Mouse (Mus musculus): Measurements from ENCODE around the gene Adam12. TPM values are rescaled to one million over a fixed set of nuclear protein-coding genes. Genes with fewer than 3 reads are reported as not detected.

The Adam12 gene
- polyA plus RNA-seq, 1 experiment from 2014 or later: 2.8 TPM

DNA sequence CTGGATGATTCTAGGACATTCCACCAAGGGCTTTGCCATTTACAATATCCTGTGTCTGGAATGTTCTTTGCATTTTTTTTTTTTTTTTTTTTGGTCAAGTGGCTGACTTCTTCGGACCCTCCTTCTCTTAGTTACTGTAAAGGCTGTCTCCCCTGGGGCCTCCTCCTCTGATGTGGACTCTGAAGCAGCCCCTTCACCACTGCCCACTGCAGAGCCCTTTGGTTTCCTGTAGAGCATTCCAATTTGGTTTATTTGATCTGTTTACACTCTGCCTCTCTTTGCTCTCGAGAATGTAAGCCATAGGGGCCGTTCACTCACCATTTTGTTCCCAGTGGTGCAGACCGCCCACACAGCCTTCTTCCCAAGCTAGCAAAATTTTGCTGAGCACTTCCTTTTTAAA lies 216.7 kb downstream of the Adam12 start:
- no peaks in the 10 kb centered on the region for H3K27me3 ChIP-seq (ENCODE audit: insufficient read depth, low read length)
- H3K4me2 ChIP-seq (ENCODE audit: low read length): no peak overlapping the region
- DNase-seq (ENCODE audit: low spot score): no peak
- H3K4me3 ChIP-seq (replicated peaks; ENCODE audit: low read depth, low read length): no peak overlapping the region
- H3K36me3 ChIP-seq (ENCODE audit: insufficient read depth, low read length): no peaks in the 10 kb centered on the region
- no peak overlapping the region for H3K9ac ChIP-seq (ENCODE audit: low read depth, low read length)
- 50% methylated on average over 4 of the region's 4 CpGs for WGBS
- ATAC-seq (replicated peaks; ENCODE audit: low FRiP score, low read depth): no peak
- no peaks in the 10 kb centered on the region for H3K4me1 ChIP-seq (replicated peaks; ENCODE audit: insufficient read depth, low read length)
- H3K27ac ChIP-seq: no peak overlapping the region
- no peak for TF ChIP-seq CTCF (IDR thresholded peaks at IDR 0.05; ENCODE audit: low read depth)
- H3K9me3 ChIP-seq (replicated peaks; ENCODE audit: low read length): no peaks in the 10 kb centered on the region

DNA sequence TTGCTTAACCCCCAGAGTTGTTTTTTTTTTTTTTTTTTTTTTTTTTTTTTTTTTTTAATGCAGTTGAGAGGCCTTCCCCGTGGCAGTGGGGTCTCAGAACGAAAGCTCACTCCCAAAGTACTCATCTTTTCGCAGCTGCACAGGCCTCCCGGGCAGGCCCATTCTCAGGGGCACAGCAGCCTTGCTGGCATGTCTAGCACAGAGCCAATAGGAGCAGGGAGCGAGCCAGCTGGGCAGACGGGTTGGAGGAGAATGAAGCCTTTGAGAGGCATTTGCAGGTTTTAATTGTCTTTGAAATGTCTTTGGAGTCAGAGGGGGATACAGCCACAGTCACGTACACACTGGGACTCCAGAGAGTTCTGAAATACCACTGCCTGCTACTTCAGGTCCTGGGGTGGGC lies 217.2 kb downstream of the Adam12 start:
- Histone ChIP-seq H3K4me2 (ENCODE audit: low read length) (no peak overlapping the region), H3K36me3 (ENCODE audit: insufficient read depth, low read length) (no peaks in the 10 kb centered on the region), H3K9ac (ENCODE audit: low read depth, low read length) (no peak overlapping the region), H3K4me3 (replicated peaks; ENCODE audit: low read depth, low read length) (no peak overlapping the region), H3K9me3 (replicated peaks; ENCODE audit: low read length) (no peaks in the 10 kb centered on the region), H3K27me3 (ENCODE audit: insufficient read depth, low read length) (no peaks in the 10 kb centered on the region), H3K4me1 (replicated peaks; ENCODE audit: insufficient read depth, low read length) (no peaks in the 10 kb centered on the region), H3K27ac (no peak overlapping the region)
- DNase-seq (ENCODE audit: low spot score): no peak
- WGBS: 68% methylated on average over 7 of the region's 7 CpGs
- ATAC-seq (replicated peaks; ENCODE audit: low FRiP score, low read depth): no peak
- no peak for TF ChIP-seq CTCF (IDR thresholded peaks at IDR 0.05; ENCODE audit: low read depth)

DNA sequence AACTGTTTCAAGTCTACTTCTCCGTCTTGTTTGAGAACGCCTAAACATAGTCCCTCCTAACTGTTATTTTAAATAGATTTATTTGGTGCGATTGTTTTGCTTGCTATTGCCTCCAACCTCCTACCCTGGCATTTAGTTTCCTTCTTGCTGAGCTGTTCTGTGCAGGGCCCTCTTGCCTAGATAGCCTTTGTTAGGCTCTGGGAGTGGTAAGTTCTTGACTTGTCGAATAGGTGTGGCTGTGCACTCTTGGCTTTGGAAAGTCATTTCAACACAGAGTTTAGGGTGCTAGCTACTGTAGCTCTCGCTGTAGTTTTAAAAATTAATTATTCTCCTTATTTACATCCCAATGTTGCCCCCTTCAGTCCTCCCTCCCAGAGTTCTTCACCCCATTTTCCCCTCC lies 222.8 kb downstream of the Adam12 start:
- 64% methylated on average over 5 of the region's 5 CpGs for WGBS
- no peak overlapping the region for H3K4me2 ChIP-seq (ENCODE audit: low read length)
- ATAC-seq (replicated peaks; ENCODE audit: low FRiP score, low read depth) (no peak), DNase-seq (ENCODE audit: low spot score) (no peak)
- H3K9me3 ChIP-seq (replicated peaks; ENCODE audit: low read length): no peaks in the 10 kb centered on the region
- no peaks in the 10 kb centered on the region for H3K36me3 ChIP-seq (ENCODE audit: insufficient read depth, low read length)
- H3K9ac ChIP-seq (ENCODE audit: low read depth, low read length): no peak overlapping the region
- H3K4me3 ChIP-seq (replicated peaks; ENCODE audit: low read depth, low read length): no peak overlapping the region
- H3K27ac ChIP-seq: no peak overlapping the region
- TF ChIP-seq CTCF (IDR thresholded peaks at IDR 0.05; ENCODE audit: low read depth): no peak
- no peaks in the 10 kb centered on the region for H3K27me3 ChIP-seq (ENCODE audit: insufficient read depth, low read length)
- no peaks in the 10 kb centered on the region; the same call in 1 of the 2 replicates for H3K4me1 ChIP-seq (replicated peaks; ENCODE audit: insufficient read depth, low read length)

DNA sequence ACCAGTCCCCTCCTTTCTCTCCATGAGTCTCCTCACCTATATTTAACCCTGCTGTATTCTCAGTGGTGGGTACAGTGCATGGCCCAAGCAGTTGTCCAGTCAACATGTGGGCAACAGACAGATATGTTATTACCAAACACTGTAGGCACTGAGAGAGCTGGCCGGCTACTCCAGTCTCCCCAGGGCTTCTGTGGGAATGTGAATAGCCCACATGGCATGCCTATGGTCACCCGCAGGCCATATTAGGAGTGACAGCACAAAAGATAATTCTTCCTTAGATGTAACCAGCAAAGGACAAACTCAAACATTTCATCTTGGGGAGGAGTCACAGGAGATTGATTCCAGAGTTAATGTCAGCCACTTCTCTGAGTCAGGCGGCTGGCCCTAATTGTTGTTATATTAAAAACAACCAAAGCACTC lies 224.0 kb downstream of the Adam12 start:
- ATAC-seq (replicated peaks; ENCODE audit: low FRiP score, low read depth) (no peak), DNase-seq (ENCODE audit: low spot score) (no peak)
- no peaks in the 10 kb centered on the region for H3K9me3 ChIP-seq (replicated peaks; ENCODE audit: low read length)
- H3K27me3 ChIP-seq (ENCODE audit: insufficient read depth, low read length): no peaks in the 10 kb centered on the region
- H3K4me1 ChIP-seq (replicated peaks; ENCODE audit: insufficient read depth, low read length): no peaks in the 10 kb centered on the region; the same call in 1 of the 2 replicates
- TF ChIP-seq CTCF (IDR thresholded peaks at IDR 0.05; ENCODE audit: low read depth): no peak
- no peak overlapping the region for H3K4me3 ChIP-seq (replicated peaks; ENCODE audit: low read depth, low read length)
- no peak overlapping the region for H3K27ac ChIP-seq
- no peak overlapping the region for H3K9ac ChIP-seq (ENCODE audit: low read depth, low read length)
- no peak overlapping the region for H3K4me2 ChIP-seq (ENCODE audit: low read length)
- 77% methylated on average over 3 of the region's 3 CpGs for WGBS
- no peaks in the 10 kb centered on the region for H3K36me3 ChIP-seq (ENCODE audit: insufficient read depth, low read length)

DNA sequence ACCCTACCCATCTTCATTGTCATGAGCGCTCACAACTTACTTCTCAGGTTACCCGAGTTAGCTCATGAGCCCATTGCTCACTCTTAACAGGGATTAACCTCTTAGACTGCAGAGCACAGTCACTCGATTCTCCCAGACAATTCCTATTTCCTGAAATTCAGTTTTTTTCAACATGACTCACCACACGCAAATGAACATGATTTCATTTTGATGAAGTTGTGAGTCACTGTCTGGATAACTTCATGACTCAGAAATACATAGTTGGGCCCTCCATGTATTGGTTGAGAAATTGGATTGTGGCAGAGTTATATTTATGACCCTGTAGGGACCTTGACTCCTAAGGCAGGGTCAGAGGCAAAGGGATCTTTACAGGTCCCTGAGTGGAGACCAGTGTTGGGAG lies 230.4 kb downstream of the Adam12 start:
- Histone ChIP-seq H3K27me3 (ENCODE audit: insufficient read depth, low read length) (no peaks in the 10 kb centered on the region), H3K4me2 (ENCODE audit: low read length) (no peak overlapping the region), H3K4me1 (replicated peaks; ENCODE audit: insufficient read depth, low read length) (no peaks in the 10 kb centered on the region), H3K4me3 (replicated peaks; ENCODE audit: low read depth, low read length) (no peak overlapping the region), H3K9me3 (replicated peaks; ENCODE audit: low read length) (no peaks in the 10 kb centered on the region), H3K9ac (ENCODE audit: low read depth, low read length) (no peak overlapping the region), H3K36me3 (ENCODE audit: insufficient read depth, low read length) (no peaks in the 10 kb centered on the region), H3K27ac (no peak overlapping the region)
- DNase-seq (ENCODE audit: low spot score) (no peak), ATAC-seq (replicated peaks; ENCODE audit: low FRiP score, low read depth) (no peak)
- no peak for TF ChIP-seq CTCF (IDR thresholded peaks at IDR 0.05; ENCODE audit: low read depth)
- WGBS: 81% methylated on average over 4 of the region's 4 CpGs

DNA sequence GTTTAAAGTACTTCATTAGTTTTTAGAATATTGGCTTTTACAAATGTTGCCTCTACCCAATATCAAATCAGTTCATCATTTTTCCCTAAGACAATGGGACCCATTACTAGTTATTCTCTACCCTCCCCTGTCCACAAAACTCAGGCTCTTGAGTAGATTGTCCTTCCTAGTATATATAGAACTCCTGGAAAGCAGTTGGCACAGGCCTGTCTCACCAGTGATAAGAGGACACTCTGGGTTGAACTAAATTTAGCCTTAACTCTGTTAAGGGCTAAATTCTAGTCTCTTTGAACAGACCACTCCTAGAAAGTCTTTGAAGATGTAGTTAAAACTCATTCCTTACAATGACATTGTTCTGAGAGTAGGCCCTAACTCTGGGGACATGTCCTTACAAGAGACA lies 241.0 kb downstream of the Adam12 start:
- no peaks in the 10 kb centered on the region for H3K27me3 ChIP-seq (ENCODE audit: insufficient read depth, low read length)
- H3K9ac ChIP-seq (ENCODE audit: low read depth, low read length): no peak overlapping the region
- ATAC-seq (replicated peaks; ENCODE audit: low FRiP score, low read depth) (no peak), DNase-seq (ENCODE audit: low spot score) (no peak)
- H3K4me1 ChIP-seq (replicated peaks; ENCODE audit: insufficient read depth, low read length): no peaks in the 10 kb centered on the region
- H3K36me3 ChIP-seq (ENCODE audit: insufficient read depth, low read length): no peaks in the 10 kb centered on the region
- H3K27ac ChIP-seq: no peak overlapping the region
- no peak for TF ChIP-seq CTCF (IDR thresholded peaks at IDR 0.05; ENCODE audit: low read depth)
- H3K4me2 ChIP-seq (ENCODE audit: low read length): no peak overlapping the region
- no peaks in the 10 kb centered on the region for H3K9me3 ChIP-seq (replicated peaks; ENCODE audit: low read length)
- H3K4me3 ChIP-seq (replicated peaks; ENCODE audit: low read depth, low read length): no peak overlapping the region

DNA sequence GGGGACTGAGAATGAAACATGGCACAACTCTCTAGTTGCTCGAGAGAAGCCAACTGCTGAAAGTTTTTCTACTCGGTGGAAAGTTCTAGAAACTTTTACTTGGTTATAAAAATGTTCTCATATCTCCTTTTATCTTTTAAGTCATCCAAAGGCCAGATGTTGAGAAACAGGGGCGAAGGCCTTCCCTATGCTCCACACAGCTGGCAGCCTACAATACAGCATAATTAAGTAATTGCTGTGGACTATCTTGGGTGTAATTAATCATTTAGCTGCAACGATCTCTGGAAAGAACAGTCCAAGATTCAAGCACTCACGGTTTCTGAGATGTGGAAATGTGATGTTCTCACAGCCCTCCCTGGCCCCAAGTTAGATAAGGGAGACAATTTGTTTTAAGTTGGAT lies 243.6 kb downstream of the Adam12 start:
- Histone ChIP-seq H3K36me3 (ENCODE audit: insufficient read depth, low read length) (no peaks in the 10 kb centered on the region), H3K27ac (no peak overlapping the region), H3K27me3 (ENCODE audit: insufficient read depth, low read length) (no peaks in the 10 kb centered on the region), H3K4me3 (replicated peaks; ENCODE audit: low read depth, low read length) (no peak overlapping the region), H3K9me3 (replicated peaks; ENCODE audit: low read length) (no peaks in the 10 kb centered on the region), H3K4me2 (ENCODE audit: low read length) (no peak overlapping the region), H3K9ac (ENCODE audit: low read depth, low read length) (no peak overlapping the region), H3K4me1 (replicated peaks; ENCODE audit: insufficient read depth, low read length) (no peaks in the 10 kb centered on the region)
- 58% methylated on average over 5 of the region's 5 CpGs for whole genome bisulfite sequencing
- no peak for TF ChIP-seq CTCF (IDR thresholded peaks at IDR 0.05; ENCODE audit: low read depth)
- DNase-seq (ENCODE audit: low spot score) (peak; percentile 69), ATAC-seq (replicated peaks; ENCODE audit: low FRiP score, low read depth) (no peak)

Data from kidney, postnatal 0 days (tissue).